Mouse (Mus musculus) heart, embryonic 12.5 days (tissue): ENCODE measurements around the gene Ajm1. TPM values are rescaled to one million over a fixed set of nuclear protein-coding genes. Genes with fewer than 3 reads are reported as not detected.

Experiments used
- ATAC-seq: fragments of 200-750 bp; cut with Nextera tagmentation; 2 replicates; pipeline ENCODE4 v1.8.0; 2017; ENCODE audit warnings: moderate TSS enrichment, moderate library complexity; ENCODE audit not compliant: insufficient number of reproducible peaks, low FRiP score
- H3K27ac ChIP-seq: fragments of 300-500 bp; sonication (generic); 2 replicates; pipeline ENCODE4 v1.5.1; 2016; ENCODE audit warnings: mild to moderate bottlenecking, moderate library complexity; ENCODE audit not compliant: poor library complexity, severe bottlenecking
- H3K27me3 ChIP-seq: fragments of 300-500 bp; sonication (generic); replicated peaks from 2 replicates; pipeline ENCODE4 v1.6.1; 2016; ENCODE audit warnings: mild to moderate bottlenecking, moderate library complexity
- H3K36me3 ChIP-seq: fragments of 300-500 bp; sonication (generic); 2 replicates; pipeline ENCODE4 v1.6.1; 2016; ENCODE audit warnings: mild to moderate bottlenecking, moderate library complexity
- H3K4me1 ChIP-seq: fragments of 300-500 bp; sonication (generic); replicated peaks from 2 replicates; pipeline ENCODE4 v1.6.1; 2016; ENCODE audit warnings: mild to moderate bottlenecking
- H3K4me2 ChIP-seq: fragments of 300-500 bp; sonication (generic); 2 replicates; pipeline ENCODE4 v1.6.1; 2016; ENCODE audit warnings: mild to moderate bottlenecking, moderate library complexity
- H3K4me3 ChIP-seq: fragments of 300-500 bp; sonication (generic); 2 replicates; pipeline ENCODE4 v1.5.1; 2016; ENCODE audit warnings: mild to moderate bottlenecking
- H3K9ac ChIP-seq: fragments of 300-500 bp; sonication (generic); 2 replicates; pipeline ENCODE4 v1.6.1; 2016; ENCODE audit warnings: mild to moderate bottlenecking, moderate library complexity
- H3K9me3 ChIP-seq: fragments of 300-500 bp; sonication (generic); replicated peaks from 2 replicates; pipeline ENCODE4 v1.6.1; 2016; ENCODE audit warnings: mild to moderate bottlenecking, moderate library complexity
- WGBS: fragments of 180-500 bp; shearing (Covaris S2); methylation state at CpG from one replicate; pipeline ENCODE4 v1.1.7; 2016; 5-methylcytosine and 5-hydroxymethylcytosine counted together
- polyA plus RNA-seq: library from polyadenylated mRNA; unstranded; fragments of >200 nt; fragmentation: Nextera tagmentation; extraction: Ambion mirVana; gene quantifications from 2 replicates; pipeline ENCODE4 v1.2.1, GENCODE M21; 2016

Ajm1 gene
- polyA plus RNA-seq, 1 experiment from 2014 or later: 0.46 TPM

DNA sequence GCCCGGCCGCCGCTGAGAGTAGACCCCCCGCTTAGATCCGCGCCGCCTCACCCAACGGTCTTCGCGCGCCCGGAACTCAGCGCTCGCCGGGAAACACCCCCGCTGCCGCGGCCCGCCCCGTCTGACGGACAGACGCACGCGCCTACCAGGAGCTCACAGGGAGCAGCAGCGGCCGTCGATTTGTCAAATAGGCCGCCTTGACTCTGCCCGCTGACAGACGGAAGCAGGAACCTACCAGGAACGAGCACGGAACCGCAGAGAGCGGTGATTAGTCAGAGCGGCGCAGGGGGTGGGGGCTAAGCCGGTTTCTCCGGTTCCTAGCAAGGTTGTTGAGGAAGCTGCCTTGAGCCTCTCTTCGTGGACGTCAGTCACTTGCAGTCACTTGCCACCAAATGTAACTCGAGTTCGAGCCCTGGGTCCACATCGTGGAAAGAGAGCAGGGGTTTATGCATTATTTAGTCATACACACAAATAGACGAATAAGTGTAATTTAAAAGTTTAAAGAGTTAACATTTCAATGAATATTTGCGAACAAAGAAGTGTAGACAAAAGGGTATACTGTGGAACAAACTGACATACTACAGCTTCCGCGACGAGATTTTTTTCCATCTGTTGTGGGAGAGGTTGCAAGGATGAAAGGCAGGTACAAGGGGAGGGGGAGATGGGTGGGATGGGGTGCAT lies 34.6 kb downstream of the Ajm1 start, which contains the start of gene Traf2:
Gene Traf2 (minus strand): TSS at position 130 of the 681 bp plus-strand sequence.
- no peaks in the 10 kb centered on the region for H3K27me3 ChIP-seq
- H3K9me3 ChIP-seq: no peaks in the 10 kb centered on the region
- 3% methylated on average over 47 of the region's 48 CpGs for WGBS
- peaks cover 6% of the 10 kb centered on the region; the same call in 1 of the 2 replicates for H3K36me3 ChIP-seq
- H3K27ac ChIP-seq: peak within 1 kb of the TSS; percentile 67
- H3K4me1 ChIP-seq: peaks cover 20% of the 10 kb centered on the region
- H3K4me3 ChIP-seq: peak within 1 kb of the TSS; percentile 76
- H3K9ac ChIP-seq: peak within 1 kb of the TSS; percentile 89
- peak; percentile 99 for ATAC-seq
- peak within 1 kb of the TSS; percentile 88 for H3K4me2 ChIP-seq

DNA sequence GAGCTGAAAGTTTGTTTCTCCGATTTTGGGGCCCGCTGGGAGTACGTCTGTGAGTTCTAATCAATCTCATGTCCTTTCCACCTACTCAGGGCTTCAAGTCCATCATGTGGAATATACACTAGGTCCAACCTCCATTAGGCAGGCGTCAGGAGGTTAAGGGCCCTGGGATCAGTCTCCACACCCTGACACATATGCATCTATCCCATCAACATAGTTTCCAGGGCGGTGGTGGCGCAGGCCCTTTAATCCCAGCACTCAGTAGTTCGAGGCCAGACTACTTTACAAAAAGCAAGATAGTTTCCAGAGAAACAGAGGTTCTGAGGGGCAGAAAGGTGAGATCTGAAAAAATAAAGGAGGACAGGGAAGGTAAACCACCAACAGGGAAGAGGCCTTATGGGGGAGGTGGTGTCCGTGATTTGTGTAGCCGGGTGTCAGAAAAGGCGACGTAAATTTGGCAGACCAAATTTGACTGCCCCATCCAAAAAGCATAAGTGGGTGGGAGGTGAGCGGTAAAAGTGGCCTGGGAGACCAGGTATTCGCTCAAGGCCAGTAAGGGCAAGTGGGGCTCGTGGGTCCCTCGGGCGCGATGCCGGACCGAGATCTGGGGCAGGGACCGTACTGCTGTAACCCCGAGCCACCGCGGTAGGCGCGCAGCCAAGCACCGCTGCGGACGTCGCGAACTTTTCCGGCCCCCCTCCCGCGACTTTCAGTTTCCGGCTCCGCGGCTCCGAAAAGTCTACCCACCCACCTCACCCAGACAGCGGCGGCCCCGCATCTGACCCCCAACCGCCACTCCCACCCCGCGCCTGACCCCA lies 35.4 kb downstream of the Ajm1 start:
- Histone ChIP-seq H3K27me3 (no peaks in the 10 kb centered on the region), H3K36me3 (peaks cover 6% of the 10 kb centered on the region; the same call in 1 of the 2 replicates), H3K9ac (peak overlapping the region; percentile 89), H3K4me1 (peaks cover 25% of the 10 kb centered on the region), H3K4me3 (peak overlapping the region; percentile 76), H3K9me3 (no peaks in the 10 kb centered on the region), H3K4me2 (peak overlapping the region; percentile 88), H3K27ac (peak overlapping the region; percentile 67)
- WGBS: 7% methylated on average over 40 of the region's 43 CpGs
- ATAC-seq: peak; percentile 78

DNA sequence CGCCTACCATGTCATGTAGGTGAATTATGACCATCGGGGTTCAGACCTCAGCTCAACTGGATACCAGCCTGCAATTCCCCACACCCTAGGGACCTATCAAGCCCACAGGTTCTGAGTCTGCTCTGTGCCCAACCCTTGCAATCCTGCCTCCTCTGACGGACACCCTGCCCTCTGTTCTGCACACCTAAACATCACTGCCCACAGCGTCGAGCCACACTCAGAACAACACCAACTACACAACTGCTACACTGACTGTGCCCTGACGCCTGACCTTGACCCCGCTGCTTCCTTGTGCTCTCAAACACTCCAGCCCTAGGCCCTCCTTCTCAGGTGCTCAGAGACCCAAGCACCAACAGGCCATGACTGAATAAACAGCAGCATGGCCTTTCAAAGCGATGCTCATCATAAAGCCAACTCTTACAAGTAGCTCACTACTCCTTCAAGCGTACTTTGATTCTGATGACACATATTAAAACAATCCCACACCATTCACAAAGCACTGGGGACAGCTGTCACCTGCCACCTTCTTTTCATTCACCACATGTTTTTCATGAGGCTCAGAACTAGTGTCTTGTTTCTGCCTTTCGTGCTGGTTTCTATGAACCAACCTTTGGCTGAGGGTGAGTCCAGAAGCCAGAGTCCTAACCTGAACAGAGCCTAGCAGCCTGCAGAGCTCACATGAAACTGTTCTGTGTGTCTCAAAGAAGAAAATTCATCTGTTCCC lies 39.8 kb downstream of the Ajm1 start:
- H3K4me3 ChIP-seq: no peak overlapping the region
- peaks cover 28% of the 10 kb centered on the region for H3K36me3 ChIP-seq
- peaks cover 25% of the 10 kb centered on the region for H3K4me1 ChIP-seq
- ATAC-seq: no peak
- no peak overlapping the region for H3K9ac ChIP-seq
- H3K9me3 ChIP-seq: no peaks in the 10 kb centered on the region
- 87% methylated on average over 10 of the region's 10 CpGs for WGBS
- no peak overlapping the region for H3K4me2 ChIP-seq
- no peak overlapping the region for H3K27ac ChIP-seq
- no peaks in the 10 kb centered on the region for H3K27me3 ChIP-seq

DNA sequence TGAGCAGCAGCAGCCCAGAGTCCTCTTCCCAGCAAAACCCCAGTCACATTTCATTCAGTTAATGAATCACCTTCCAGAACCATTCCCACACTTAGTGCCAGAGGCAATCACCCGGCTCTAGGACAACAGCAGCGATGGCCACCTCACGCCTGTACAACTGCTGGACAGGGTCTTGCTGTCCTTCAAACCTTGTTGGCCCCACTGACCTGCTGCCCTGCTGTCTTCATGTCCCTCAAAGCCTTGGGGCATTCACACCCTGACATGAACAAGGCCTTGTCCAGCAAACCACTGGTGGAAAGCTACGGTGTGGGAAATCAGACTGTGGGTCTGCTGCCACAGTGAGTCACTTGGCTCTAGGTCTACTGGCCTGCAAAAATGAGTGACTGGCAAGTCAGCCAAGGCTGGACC lies 41.0 kb downstream of the Ajm1 start:
- no peak overlapping the region for H3K4me2 ChIP-seq
- no peak overlapping the region for H3K9ac ChIP-seq
- no peaks in the 10 kb centered on the region for H3K9me3 ChIP-seq
- no peak overlapping the region for H3K27ac ChIP-seq
- ATAC-seq: no peak
- no peaks in the 10 kb centered on the region for H3K27me3 ChIP-seq
- peaks cover 19% of the 10 kb centered on the region for H3K4me1 ChIP-seq
- H3K4me3 ChIP-seq: no peak overlapping the region
- peaks cover 40% of the 10 kb centered on the region for H3K36me3 ChIP-seq
- WGBS: 96% methylated on average over 4 of the region's 4 CpGs

DNA sequence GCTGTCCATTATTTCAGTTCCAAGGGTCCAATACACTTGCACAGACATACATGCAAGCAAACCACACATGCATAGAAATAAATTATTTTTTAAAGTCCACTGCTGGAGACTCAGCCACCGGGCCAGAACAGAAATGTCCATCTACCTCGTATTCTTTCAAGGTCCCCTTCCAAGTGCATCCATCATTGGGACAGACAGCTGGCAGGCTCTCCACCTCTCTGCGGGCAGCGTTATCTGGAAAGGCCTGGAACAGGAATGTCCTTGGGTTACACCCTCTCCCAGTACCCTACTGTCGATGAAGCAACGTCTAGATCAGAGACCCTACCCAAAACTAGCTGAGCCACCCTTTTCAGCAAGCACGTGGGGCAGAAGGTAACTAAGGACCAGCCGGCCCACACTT lies 45.0 kb downstream of the Ajm1 start:
- Histone ChIP-seq H3K4me1 (peaks cover under 1% of the 10 kb centered on the region; the same call in 1 of the 2 replicates), H3K4me2 (no peak overlapping the region), H3K27me3 (no peaks in the 10 kb centered on the region), H3K27ac (no peak overlapping the region), H3K9me3 (no peaks in the 10 kb centered on the region), H3K9ac (no peak overlapping the region), H3K36me3 (peaks cover 66% of the 10 kb centered on the region), H3K4me3 (no peak overlapping the region)
- WGBS: 62% methylated on average over 8 of the region's 8 CpGs
- no peak for ATAC-seq

DNA sequence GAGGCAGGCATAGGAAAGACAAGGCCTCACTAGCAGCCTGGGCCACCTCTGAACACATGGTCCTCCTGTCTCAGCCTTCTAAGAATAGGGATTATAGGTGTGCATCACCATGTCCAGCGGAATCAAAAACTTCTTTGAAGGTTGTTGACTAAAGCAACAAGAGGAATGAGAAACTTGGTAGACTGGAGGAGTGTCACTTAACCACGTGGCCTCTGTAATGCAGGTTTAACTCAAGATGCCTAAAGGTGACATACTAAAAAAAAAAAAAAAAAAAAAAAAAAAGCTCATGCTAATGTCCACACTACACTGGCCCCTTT lies 46.7 kb downstream of the Ajm1 start:
- WGBS: 93% methylated on average over 2 of the region's 2 CpGs
- no peak for ATAC-seq
- H3K36me3 ChIP-seq: peaks cover 80% of the 10 kb centered on the region

DNA sequence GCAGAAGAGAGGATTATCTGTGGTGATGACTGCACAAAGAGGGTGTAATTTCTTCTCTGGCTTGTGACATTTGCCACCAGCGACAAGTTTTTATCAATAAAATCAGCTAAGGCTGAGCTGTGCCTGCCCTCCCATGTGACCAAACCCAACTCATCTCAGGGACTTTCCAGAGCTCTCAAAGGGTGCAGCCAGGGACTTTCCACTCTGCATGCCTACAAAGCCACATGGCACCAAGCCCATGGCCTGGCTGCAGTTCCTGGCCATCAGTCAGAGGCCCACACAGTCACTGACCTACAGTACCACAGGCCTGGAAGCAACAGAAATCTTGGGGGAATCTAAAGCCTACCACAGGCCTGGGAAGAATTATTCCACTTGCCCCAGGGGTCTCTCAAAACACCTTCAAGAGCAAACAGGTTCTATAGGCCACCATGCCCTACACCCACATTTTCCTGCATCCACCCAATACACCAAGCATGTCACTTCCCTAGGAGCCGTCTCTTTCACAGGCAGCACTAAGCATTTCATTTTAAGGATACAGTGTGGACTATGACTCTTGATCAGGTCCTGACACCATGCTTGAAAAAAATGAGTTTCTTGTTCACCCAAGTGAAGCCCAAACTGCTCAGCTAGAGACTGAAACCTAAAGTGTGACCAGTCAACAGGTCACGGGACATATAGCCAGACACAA lies 47.2 kb downstream of the Ajm1 start:
- H3K36me3 ChIP-seq: peaks cover 85% of the 10 kb centered on the region
- ATAC-seq: no peak
- 75% methylated on average over 3 of the region's 3 CpGs for WGBS
- no peak overlapping the region for H3K4me3 ChIP-seq
- no peak overlapping the region for H3K4me2 ChIP-seq
- no peak overlapping the region for H3K27ac ChIP-seq
- no peak overlapping the region for H3K9ac ChIP-seq
- H3K27me3 ChIP-seq: no peaks in the 10 kb centered on the region
- H3K4me1 ChIP-seq: no peaks in the 10 kb centered on the region
- H3K9me3 ChIP-seq: no peaks in the 10 kb centered on the region

More for the DNA sequence above, 46.7 kb downstream of the Ajm1 start:
- H3K9ac ChIP-seq: no peak overlapping the region
- no peaks in the 10 kb centered on the region for H3K9me3 ChIP-seq
- no peaks in the 10 kb centered on the region for H3K4me1 ChIP-seq
- no peaks in the 10 kb centered on the region for H3K27me3 ChIP-seq
- H3K4me2 ChIP-seq: no peak overlapping the region
- no peak overlapping the region for H3K27ac ChIP-seq
- H3K4me3 ChIP-seq: no peak overlapping the region

DNA sequence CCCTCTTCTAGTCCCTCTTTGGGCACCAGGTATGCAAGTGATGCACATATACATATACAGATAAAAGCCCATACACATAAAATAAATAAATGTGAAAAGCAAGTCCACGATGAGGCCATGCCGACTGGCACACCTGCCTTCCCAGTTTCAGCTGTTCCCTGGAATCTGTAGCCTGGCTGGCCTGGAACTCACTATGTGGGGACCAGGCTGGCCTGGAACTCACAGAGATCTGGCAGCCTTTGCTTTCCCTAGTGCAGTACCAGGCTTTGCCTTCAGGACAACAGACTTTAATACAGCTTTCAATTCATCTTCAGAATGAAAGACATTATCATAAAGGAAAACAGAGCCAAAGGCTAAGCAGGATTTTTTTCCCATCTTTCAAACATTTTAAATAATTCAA lies 47.9 kb downstream of the Ajm1 start:
- WGBS: 97% methylated on average over 2 of the region's 2 CpGs
- H3K4me1 ChIP-seq: no peaks in the 10 kb centered on the region
- no peak overlapping the region for H3K9ac ChIP-seq
- no peak overlapping the region for H3K27ac ChIP-seq
- H3K4me3 ChIP-seq: no peak overlapping the region
- H3K4me2 ChIP-seq: no peak overlapping the region
- peaks cover 90% of the 10 kb centered on the region for H3K36me3 ChIP-seq
- no peaks in the 10 kb centered on the region for H3K9me3 ChIP-seq
- no peak for ATAC-seq
- H3K27me3 ChIP-seq: no peaks in the 10 kb centered on the region

DNA sequence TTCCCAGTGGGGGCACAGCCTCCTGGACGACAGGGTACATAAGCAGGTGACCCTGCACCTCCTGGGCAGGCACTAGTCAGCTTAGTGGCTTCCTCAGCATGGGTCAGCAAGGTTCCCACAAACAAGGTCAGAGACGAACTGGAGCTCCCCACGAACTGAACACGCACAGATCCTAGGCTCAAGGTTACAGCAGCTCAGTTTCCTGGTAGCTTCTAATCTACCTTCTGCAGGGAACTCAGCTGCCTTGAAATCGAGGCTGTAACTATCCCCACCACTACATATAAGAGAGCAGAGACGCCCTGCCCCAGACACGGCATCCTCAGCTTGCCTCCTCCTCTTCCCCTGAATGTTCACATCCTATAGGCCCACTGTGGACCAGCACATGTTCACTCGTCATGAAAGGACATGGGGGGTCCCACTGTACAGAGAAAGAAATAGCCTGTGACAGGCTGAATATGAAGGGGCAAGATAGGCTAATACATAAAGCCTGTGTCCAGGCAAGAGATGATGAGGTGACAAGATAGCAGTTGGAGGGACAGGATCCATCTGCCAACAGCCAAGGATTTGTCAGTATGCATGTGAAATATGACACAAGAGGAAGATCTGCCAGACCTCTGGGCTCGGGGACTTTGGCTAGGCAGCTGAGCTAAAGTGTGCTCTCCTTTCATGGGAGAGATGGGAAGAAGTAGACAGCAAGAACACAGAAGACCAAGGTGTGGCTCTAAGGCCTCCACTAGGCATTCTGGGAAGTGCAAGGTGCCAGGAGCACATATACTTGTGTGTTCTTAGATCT lies 54.9 kb downstream of the Ajm1 start:
- Histone ChIP-seq H3K27me3 (no peaks in the 10 kb centered on the region), H3K27ac (no peak overlapping the region), H3K9ac (no peak overlapping the region), H3K36me3 (peaks cover 97% of the 10 kb centered on the region), H3K4me2 (no peak overlapping the region), H3K9me3 (no peaks in the 10 kb centered on the region), H3K4me1 (no peaks in the 10 kb centered on the region), H3K4me3 (no peak overlapping the region)
- ATAC-seq: no peak
- 84% methylated on average over 9 of the region's 9 CpGs for WGBS
